Mouse (Mus musculus) testis, adult 2 months (tissue): ENCODE results near the gene Ctns.

Source experiments
- CTCF ChIP-seq: fragments of 200-500 bp; IDR thresholded peaks from 2 replicates; pipeline ENCODE4 v1.5.1; 2012; ENCODE audit warnings: low read depth, mild to moderate bottlenecking, inconsistent platforms, low read length, moderate library complexity; ENCODE audit not compliant: control insufficient read depth, insufficient read depth, insufficient replicate concordance
- POLR2A ChIP-seq: fragments of 200-500 bp; IDR thresholded peaks from 2 replicates; pipeline ENCODE4 v1.6.1; 2012; ENCODE audit warnings: low read depth, mild to moderate bottlenecking, inconsistent platforms, low read length, moderate library complexity; ENCODE audit not compliant: control insufficient read depth

- TF ChIP-seq CTCF (no peak), POLR2A (no peak)
These were observed 5.1 kb upstream of the Ctns start for GRCm38 (mm10) chr11:73203895-73204294.
